Mouse (Mus musculus) liver, adult (tissue): ENCODE measurements around the gene Ralbp1.

ENCODE experiments used
- GATA4 ChIP-seq: IDR thresholded peaks from 2 replicates; pipeline ENCODE4 v1.6.1; 2014; ENCODE audit warnings: mild to moderate bottlenecking, low read length; ENCODE audit not compliant: insufficient replicate concordance

The Ralbp1 gene

DNA sequence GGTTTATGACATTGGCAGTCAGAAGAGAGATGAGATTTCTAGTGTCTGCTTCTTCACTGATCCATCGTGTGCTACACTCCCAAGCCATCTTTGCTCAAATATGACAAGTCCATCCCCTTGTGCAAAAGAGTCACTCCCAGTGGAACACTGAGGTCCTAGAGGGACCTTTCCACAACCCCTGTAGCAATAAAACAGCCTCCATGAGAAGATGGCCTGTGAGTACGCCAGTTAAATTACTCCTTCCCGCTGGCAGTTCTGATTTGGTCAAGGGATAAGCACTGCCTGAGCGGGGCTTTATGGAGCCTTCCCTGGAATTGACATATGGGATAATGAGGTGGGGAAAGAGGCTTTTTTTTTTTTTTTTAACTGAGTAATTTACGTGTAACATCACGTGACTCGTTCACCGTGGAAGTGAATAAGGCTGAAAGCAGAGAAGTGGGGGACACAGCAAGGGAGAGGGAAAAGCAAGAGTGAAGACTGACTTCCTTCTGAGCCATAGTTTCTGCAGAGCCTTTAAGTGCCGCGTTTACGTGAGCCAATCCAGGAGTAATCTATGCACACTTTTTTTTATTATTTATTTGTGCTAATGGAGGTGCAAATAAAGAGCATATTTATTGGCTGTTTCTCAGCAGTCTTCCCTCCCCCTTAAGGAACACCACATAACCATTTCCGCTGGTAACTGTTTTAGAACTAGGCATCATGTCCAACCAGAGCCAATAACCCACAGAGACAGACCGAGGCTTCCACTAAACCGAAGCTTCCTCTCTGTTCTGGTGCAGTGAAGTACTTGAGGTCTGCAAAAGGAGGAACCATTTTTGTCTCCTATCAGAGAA is at the start of gene Ralbp1:
Gene Ralbp1 (minus strand): TSS at position 102 of the 833 bp plus-strand sequence.
- TF ChIP-seq GATA4, result no peak

DNA sequence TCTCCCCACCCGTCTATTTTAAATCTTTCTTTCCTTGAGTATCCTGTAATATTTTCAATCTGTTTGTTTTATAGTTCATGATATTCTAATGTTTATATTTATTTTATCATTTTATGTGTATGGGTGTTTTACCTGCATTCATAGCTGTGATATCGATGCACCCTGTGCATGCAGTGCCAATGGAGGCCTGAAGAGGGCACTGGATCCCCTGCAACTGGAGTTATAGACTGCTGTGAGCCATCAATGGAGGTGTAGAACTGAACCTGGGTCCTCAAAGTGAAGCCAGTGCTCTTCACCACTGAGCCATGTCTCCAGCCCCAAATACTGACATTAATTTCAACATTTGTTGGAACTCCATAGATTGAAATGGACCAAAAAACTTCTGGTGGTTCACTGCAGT is 48.1 kb upstream of the Ralbp1 start:
- TF ChIP-seq GATA4, result no peak

DNA sequence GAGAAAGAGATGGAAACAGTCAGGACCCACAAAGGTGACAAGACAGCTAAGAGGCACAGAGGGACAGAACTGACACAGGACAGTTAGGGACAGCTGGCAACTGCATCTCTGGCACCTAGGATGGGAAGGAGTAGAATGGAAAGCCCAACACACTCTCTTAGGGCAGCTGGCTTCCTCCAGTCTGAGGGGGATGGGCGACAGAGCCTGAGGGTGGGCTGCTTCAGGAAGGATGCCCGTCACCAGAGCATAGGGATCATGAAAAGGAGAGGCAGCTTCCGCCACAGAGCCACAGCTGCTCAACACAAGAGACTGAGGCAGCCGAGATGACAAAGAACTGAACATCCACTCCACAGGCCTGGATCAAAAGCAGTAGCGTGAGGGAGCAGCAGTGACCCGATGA is 45.9 kb upstream of the Ralbp1 start:
- no peak for TF ChIP-seq GATA4

DNA sequence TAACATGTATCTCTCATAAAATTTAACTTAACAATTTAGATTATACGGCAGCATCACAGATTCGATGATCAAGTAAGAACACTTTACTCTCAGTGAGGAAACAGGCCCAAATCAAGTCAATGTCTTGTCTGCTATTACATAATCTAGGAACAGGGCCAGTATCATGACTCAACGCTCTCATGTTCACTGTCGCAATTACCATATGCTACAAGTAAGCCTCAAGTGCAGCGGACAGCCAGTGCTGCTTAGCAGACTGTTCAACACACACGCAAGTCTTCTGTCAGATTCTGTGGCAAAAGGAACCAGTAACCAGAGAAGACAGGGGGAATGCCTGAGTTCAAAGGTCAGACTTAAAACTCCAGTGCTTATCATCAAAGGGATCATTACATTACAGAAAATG is 45.4 kb upstream of the Ralbp1 start:
- TF ChIP-seq GATA4, result no peak

DNA sequence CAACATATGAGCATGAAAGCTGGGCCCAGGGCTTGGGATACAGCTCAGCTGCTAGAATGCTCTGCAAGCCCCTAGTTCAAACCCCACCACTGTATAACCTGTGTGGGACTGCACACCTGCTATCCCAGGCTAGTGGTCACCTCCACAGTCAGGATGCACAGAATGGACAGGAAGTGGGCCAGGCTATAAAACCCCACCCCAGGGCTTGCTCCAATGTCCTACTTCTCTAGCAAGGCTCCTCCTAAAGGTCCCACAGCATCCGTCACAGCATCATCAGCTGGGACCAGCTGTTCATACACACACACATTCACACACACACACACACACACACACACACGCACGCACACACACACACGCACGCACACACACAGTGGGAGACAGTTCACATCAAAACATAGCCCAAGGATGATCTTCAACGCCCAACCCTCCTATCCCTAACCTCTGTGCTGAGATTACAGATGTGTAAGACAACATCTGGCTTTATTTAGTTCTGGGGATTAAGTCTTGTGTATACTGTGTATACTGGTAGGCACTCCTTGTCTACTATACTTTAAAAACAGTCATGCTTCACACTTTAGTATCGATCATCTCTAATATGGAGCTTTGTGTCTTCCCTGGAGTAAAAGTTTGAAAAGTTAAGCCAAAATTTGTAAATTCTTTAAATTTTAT is 44.7 kb upstream of the Ralbp1 start:
- no peak for TF ChIP-seq GATA4

DNA sequence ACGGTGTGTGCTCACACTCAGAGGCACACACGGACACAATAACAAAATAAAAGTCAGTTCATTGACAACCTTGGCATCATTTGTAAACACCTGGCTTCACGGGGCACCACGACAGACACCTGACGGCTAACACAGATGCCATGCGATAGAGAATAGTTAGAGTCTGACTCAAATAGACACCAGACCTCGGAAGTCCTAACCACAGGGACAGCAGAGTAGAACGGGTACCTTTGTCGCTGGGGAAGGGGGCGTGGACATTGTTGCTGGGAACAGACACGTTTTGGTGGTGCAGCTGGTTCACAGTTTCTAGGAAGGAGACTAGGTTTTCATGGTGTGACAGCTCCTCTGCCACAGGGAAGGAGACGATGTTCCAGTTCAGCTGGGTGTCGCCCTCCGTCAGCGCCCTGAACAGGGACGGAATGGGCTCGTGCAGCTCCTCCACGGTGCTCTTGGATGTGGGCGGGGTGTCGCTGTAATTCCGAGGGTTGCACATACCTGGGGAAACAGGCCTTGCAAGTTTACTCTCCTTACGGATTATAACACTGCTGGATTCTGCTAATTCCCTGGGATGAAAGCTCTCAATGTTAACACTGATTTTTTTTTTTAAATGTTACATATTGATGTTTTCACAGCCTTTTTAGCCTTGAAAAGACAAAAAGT is 43.9 kb upstream of the Ralbp1 start:
- no peak for TF ChIP-seq GATA4

DNA sequence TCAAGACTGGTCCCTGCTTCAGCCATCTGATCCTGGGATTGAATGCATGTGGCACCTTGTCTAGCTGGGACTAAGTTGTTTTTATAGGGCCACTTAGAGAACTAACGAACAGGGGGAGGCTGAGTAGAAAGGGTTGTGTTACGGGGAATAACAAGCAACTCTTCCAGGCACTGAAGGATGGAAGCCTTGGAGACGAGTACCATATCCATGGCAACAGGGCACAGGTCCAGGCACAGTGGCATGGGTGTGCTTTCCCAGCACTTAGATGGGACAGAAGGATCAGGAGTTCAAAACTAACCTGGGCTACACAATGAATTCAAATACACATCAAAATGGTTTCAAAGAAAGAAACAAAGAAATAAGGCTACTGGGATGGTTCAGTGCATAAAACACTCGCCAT is 41.5 kb upstream of the Ralbp1 start:
- no peak for TF ChIP-seq GATA4

GRCm38 (mm10) chr17:65924218-65924617 is 38.6 kb upstream of the Ralbp1 start:
- no peak for TF ChIP-seq GATA4

- TF ChIP-seq GATA4, result no peak
These were observed 36.4 kb upstream of the Ralbp1 start for GRCm38 (mm10) chr17:65921975-65922374.

DNA sequence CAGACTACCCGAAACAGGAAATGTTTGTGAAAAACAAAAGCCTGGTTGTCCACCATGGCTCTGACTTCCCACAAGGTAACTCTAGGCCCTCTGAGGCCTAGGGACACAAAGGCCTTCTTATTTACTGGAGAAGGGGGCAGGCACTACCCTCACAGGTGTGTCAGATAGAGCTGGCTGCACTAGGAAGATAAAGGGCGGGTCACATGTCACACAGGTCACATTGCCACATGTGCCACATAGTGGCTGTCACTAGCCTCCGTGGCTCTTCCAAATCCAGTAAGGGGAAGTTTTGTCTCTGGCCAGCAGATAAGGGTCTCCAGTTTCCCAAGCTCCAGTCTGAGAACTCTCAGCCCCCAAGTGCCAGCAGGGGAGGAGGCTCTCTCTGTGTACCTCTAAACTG is 33.6 kb upstream of the Ralbp1 start:
- no peak for TF ChIP-seq GATA4

DNA sequence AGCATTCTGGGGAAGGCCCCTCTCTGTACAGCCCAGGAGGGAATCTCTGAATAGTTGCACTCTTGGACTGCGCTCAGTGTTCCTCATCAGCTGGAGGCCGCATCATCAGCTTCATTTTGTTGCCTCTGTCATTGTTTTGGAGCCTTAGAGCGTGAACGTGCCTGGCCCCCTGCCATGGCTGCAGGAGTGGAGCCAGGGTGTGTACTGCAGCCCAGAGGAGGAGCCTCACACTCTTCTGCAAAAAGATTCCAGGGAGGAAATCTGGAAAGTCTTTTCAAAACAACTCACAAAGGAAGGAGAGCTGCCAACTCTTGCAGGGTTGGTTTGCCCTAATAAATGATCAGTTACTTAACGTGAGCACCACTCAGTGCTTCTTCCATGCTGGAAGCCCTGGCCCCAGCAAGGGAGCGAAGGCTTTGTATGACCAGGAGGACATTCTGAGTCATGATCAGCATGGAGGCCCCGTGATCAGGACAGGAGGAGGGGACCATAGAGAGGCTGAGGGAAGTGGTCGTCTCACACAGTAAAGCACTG is 30.6 kb upstream of the Ralbp1 start:
- no peak for TF ChIP-seq GATA4

- no peak for TF ChIP-seq GATA4
These were observed 28.5 kb upstream of the Ralbp1 start for GRCm38 (mm10) chr17:65914083-65914482.

- no peak for TF ChIP-seq GATA4
These were observed 26.6 kb upstream of the Ralbp1 start for GRCm38 (mm10) chr17:65912202-65912601.

DNA sequence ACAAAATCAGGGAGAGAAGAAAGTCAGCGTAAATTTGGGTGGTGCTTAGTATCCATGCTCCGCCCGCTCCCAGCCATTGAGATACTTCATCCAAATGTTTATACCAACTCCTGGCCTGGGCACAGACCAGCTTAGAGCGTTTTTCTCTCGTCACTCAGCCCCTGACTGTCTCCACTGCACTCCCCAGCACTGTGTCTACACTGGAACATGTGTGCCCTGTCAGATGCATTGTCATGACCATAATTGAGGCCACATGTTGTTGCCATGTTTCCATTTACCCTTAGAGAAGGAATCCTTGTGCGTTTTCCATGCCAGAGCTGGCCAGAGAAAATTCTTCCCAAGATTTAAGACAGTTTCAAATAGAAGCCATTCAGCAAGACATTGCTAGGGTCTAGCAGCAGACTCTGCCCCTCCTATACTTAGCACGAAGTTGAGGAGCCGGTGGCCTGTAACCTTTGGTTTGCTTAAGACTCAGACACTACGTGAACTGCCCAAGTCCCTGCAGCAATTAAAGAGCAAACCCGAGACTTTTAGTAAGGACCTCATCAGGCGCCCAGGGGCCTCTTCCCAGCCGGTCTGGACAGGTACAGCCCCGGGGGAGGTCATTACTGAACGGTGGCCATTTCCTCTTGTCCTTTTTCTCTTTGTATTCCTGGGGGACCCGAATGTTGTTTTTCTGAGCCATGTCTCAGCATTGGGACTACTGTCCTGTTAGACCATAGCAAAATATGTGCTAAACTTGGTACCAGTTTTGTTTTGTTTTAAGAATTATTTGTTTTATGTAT is 25.9 kb upstream of the Ralbp1 start:
- no peak for TF ChIP-seq GATA4

DNA sequence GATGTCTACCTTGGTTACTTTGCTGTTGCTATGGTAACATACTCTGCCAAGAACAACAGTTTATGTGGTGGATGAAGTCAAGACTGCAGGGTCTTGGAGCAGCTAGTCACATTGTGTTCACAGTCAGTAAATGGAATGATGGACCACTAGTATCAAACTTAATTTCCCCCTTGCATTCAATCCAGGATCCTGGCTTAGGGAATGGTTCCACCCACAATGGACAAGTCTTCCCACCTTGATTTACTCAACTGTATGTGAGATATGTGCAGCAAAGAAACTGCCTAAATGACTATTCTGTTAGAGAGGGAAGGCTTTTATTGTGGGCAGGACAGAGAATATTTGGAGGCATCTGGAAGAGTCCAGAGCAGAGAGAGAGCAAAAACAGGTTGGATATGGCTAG is 22.7 kb upstream of the Ralbp1 start:
- TF ChIP-seq GATA4, result no peak
